Mouse (Mus musculus): ENCODE measurements at regions not wholly inside any gene's neighbourhood (a gene's known extent, or its start where the extent isn't known, plus 50 kb on each side); places are given as distances from the start of the nearest gene placed in this dataset.

DNA sequence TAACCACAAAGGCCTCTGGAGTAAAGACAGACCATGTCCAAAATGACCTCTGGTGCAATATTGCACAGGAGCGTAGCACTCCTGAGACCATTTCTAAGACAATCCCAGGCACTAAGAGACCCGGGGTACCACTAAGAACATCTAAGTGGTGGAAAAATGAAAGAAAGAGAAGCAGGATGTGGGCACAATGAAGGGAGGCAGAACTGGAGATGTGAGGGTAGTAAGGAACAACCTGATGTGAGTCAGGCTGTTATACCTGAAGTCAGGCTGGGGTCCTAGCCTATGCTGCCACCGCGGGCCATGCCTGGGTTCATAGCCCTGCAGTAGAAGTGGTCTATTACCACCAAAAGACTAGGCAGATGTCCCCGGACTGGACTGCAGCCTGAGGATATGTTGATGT lies 1051.4 kb downstream of the Gsdmc2 start:
- TF ChIP-seq CTCF (IDR thresholded peaks at IDR 0.05; ENCODE audit: borderline replicate concordance, insufficient read depth, low read depth, low read length) = no peak
- TF ChIP-seq POLR2A (IDR thresholded peaks at IDR 0.05; ENCODE audit: borderline replicate concordance, insufficient read depth, low read length) = no peak

Data from cerebellum, adult 2 months (tissue).